Mouse (Mus musculus): ENCODE data around the gene Hnrnpul2. TPM values are rescaled to one million over a fixed set of nuclear protein-coding genes. Genes with fewer than 3 reads are reported as not detected.

The Hnrnpul2 gene
- polyA plus RNA-seq (2015; fragmentation: Illumina TruSeq; extraction: RNeasy Lipid Tissue Mini Kit (QIAGEN cat#74804); ENCODE audit: low read depth, low replicate concordance), result 102 TPM

GRCm38 (mm10) chr19:8819596-8820423, at the start of gene Hnrnpul2:
Gene Hnrnpul2, plus strand, starts transcription at chr19:8820010.

GRCm38 (mm10) chr19:8770567-8771270, 49.1 kb upstream of the Hnrnpul2 start, which contains the start of gene Tmem223:
Gene Tmem223, plus strand, starts transcription at chr19:8770996.

DNA sequence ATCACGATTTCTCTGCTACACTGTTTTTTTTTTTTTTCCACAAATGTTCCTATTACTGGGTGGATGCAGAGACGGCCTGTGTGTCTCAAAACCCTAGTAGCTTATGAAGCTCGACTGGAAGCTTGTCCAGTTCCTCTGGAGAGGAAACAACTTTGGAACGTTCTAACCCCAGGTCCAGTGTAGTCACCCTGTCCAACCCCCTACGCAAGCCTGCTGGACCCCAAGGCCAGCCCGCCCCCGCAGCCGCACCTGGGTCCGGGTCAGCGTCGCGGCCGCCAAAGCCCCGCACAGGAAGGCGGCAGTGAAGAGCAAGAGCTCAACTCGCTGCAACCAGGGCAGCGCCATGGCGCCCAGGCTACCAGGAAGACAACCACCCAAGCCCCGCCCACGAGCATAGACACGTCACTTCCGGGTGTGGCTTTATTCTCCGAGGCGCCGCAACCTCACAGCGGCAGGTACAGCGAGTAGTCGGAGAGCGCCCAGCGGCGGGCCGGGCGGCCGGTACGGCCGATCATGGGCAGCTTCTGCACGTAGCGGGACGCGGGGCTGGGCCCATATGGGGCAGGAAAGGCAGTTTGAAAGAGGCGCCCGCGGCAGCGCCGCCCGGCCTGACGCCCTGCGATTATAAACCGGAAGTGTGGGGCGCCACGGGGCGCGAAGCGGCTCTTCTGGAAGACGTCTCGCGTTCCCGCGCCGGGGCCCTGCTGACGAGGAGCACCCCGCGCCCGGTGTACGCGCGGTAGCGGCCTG, 45.5 kb upstream of the Hnrnpul2 start, which contains the start of gene Tmem179b:
Gene Tmem179b (minus strand): TSS at position 382 of the 750 bp plus-strand sequence.

DNA sequence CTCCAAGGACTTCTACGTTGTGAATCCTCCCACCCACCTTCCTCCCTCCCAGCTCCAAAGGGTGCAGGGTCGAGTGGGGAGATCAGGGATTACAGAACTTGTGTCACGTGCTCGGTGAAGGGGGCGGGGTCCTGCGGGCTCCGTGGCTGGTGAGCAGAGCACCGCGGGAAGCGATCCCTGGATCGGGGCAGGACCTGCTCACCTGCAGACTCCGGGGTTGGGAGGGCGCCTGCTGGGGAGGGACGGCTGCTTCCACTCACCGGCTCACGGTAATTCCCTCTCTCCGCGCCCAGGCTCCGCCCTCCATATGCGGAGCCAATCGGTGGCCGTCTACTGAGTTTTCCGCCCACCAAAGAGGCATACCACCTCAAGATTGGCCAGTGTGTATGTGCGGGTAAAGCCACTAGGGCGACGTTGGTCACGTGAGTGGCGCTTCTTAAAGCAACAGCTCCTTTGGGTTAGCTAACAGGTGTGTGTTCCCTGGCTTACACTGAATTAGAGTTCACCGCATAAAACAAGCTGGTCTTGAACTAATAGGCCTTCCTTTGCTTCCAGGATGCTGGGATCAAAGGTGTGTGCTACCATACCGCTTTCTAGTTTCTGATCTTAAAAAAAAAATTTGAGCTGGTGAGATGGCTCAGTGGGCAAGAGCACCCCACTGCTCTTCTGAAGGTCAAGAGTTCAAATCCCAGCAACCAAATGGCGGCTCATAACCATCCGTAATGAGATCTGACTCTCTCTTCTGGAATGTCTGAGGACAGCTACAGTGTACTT, 33.6 kb upstream of the Hnrnpul2 start, which contains the start of gene Taf6l:
Gene Taf6l (minus strand): TSS at position 410 of the 774 bp plus-strand sequence.

GRCm38 (mm10) chr19:8798264-8798946, 21.4 kb upstream of the Hnrnpul2 start, which contains the start of gene Polr2g:
Gene Polr2g, minus strand, starts transcription at chr19:8798577.

DNA sequence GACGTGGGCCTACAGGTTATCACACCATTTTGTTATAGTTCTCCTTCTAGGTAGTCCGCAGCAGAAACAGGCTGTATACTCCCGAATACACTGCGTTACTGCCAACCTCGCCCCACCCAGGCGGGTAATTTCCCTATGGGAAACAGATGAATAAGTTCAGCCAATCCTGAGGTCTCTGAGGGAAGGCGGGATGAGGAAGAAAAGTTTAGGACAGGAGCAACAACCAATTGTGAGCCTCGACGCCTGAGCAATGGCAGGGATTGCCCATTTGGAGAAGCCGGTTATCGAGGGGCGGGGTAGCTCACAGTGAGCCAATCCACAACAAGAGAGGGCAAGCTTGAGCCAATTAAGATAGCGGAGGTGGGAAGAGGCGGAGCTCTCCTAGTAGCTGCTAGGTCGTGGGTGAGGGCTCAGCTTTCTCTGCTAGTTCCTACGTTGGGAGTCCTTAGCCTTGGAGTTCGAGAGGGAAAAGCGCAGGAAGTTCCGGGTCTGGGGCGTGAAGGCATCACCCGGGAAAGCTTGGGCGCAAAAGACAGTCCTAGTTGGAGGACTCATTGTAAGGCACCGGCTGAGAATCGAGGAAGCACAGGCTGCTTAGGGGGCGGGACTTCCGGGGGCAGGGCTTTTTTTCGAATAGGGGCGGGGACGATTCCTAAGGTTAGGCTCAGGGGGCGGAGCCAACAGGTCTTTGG, 17.5 kb upstream of the Hnrnpul2 start, which contains the start of gene Zbtb3:
Gene Zbtb3 (plus strand): TSS at position 426 of the 692 bp plus-strand sequence.

DNA sequence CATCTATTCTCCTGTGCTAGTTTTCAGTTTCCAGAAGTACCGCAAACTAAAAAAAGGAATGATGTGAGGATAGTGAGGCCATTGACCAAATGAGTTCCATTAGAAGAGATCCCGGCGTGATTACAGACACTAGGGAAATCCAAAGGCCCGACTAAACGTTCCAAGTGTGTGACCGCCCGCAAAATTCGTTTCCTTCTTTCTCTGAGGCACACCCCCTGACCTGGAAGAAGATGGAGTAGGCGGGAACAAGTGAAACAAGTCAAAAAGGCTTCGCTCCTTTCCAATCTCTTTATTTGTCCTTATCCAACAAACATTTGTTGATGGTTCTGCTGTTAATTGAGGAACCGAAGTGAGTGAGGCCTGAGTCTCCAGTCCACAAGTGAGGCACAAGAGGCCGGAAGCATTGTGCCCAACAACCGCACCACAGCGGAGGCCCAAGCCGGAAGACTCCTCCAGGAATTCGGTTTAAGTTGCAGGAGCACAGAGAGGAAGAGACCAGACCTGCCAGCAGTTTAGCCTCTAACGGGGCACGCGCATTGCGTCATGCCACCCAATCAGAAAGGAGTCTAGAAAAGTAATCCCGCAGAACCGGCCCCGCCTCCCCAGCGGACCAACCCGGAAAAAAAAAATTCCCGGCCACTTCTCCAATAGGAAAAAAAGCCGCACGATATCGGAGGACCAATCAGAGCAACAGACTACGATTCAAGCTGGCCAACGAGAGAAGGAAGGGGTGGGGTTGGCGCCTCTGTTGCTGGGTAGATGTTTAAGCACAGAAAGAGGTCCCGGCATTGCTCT, 812 bp upstream of the Hnrnpul2 start, which contains the start of gene Ttc9c:
Gene Ttc9c (minus strand): TSS at position 533 of the 795 bp plus-strand sequence.

DNA sequence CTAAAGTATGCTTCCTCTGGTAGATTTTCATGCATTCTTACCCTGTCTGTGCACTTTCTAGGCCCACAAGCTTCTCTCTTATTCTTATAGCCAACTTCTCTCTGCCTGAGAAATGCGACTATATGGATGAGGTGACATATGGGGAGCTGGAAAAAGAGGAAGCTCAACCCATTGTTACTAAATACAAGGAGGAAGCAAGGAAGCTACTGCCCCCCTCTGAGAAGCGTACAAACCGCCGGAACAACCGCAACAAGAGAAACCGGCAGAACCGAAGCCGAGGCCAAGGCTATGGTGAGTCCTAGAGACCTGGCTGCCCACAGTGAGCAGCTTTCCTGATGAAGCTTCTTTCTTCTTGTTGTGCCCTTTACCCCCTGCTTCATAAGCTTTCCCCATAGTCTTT, 9.8 kb downstream of the Hnrnpul2 start, which contains the start of gene AC129217.1:
Gene AC129217.1 (plus strand): TSS at position 114 of the 400 bp plus-strand sequence.

DNA sequence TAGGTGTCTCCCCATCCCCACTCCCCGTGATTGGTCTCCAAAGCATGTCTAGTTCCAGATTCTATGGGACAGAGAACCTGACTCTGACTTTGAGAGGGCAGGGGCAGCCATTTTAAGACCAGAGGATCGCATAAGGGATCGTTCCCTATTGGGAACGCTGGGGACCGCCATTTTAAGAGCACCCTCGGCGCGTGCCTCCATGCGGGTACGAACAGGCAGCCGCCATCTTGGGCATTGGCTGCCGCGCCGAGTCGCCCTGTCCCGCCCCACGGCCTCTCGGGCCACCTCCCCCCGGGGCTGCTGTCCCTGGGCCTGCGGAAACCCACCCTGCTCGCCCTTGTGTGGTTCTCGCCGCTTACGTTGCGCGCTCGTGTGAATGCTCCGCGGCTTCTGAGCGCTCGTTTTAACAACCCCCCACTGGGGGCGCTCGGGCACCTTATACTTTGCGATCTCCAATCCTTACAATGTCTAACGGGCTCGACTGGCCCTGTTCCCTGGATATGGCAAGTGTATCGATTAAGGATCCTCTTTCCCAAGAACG, 17.5 kb downstream of the Hnrnpul2 start, which contains the start of gene Bscl2:
Gene Bscl2 (plus strand): TSS at position 217 of the 541 bp plus-strand sequence.

DNA sequence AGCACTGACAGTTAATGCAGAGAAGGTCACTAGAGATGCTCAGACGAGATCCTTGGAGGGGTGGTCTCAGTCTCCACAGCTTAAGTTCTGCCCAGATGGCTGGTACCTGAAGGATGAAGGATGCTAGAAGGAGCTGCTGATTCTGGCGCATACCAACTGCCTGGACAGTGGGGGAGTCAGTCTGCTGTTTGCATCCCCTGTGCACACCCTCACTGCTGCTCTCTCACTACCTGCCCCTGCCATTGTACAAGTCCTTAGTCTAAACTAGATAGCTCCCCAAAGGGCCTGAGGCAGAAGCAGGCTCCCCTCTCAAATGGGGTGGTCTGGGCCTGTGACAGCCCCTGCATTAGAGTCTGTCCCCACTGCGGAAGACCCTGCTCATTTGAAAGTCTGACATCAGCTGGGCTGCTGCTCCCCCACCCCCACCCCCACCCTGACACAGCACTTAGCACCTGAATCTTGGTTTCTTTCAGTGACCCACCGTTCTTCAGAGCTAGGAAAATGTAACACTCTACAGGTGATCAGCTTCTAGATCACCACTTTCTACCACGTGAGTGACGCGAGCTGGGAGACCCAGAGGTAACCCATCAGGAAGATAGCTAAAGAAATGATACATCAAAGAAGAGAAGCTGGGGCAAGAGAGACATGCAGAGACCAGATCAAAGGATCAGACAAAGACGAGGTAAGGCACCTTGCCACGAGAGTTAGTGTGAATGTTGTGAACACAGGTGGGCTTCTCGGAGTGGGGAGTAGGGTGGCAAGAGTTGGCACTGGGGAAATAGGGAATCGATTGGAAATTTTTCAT, 19.5 kb downstream of the Hnrnpul2 start, which contains the start of gene Gng3:
Gene Gng3 (minus strand): TSS at position 92 of the 805 bp plus-strand sequence.

GRCm38 (mm10) chr19:8850402-8850901, 30.6 kb downstream of the Hnrnpul2 start, which contains the start of gene Lrrn4cl:
Gene Lrrn4cl, plus strand, starts transcription at chr19:8850768.

GRCm38 (mm10) chr19:8871267-8872186, 51.7 kb downstream of the Hnrnpul2 start, which contains the start of gene Ubxn1:
Gene Ubxn1, plus strand, starts transcription at chr19:8871496.

DNA sequence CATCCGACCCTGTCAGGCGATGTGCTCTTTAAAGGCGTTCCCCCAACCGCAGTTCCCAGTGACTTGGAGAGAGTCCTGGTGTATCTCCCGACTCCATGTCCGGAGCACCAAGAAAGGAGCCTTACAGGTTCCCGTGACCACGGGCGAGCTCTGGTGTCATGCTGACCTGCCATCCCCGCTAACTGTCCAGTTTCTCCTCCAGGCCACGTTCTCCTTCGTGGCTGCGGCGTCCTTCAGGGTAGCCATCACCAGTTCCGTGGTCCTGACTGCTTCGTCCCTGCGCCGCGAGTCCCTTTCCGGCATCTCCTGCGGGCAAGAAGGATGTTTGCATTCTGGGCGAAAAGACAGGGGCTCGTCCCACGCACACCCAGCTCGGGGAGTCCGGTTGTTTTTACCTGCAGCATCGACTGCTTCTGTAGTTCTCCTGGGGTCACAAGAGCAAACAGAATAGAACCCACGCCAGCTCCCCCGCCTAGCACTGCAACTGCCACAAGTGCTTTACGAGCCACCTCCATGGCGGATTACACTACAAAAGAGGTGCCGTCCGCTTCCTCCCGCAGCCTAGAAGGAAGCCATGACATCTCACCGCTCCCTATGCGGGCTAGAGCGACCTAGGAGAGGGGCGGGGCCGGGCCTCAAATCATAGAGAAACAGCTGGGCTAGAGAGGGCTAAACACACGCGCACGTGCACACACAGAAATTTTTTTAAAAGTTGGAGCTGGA, 60.7 kb downstream of the Hnrnpul2 start, which contains the start of gene Uqcc3:
Gene Uqcc3 (minus strand): TSS at position 613 of the 723 bp plus-strand sequence.

DNA sequence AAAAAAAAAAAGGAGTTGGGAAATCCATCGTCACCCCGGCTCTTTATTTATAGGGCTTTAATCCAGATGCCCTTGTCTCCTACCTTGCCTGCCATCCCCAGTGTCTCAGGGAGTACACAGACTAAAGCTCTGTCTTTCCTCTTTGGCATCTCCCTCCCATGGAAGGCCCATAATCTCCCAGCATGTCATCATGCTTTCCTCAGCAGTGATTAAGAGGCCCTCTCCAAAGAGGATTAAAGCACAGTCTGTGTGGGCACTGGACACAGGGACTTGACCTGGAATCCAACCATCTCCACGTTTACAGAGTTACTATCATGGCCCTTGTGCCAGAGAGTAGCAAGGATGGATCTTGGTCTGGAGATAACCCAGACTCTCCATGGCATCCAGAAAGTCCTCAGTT, 63.8 kb downstream of the Hnrnpul2 start, which contains the start of the genes Lbhd1 and Gm49403:
Gene Lbhd1 (plus strand): TSS at position 117 of the 400 bp plus-strand sequence.
Gene Gm49403 (plus strand): TSS at position 315 of the 400 bp plus-strand sequence.

Data from brain, adult 10 weeks (tissue).